Mouse (Mus musculus): Measurements from ENCODE around the gene Chpf2.

DNA sequence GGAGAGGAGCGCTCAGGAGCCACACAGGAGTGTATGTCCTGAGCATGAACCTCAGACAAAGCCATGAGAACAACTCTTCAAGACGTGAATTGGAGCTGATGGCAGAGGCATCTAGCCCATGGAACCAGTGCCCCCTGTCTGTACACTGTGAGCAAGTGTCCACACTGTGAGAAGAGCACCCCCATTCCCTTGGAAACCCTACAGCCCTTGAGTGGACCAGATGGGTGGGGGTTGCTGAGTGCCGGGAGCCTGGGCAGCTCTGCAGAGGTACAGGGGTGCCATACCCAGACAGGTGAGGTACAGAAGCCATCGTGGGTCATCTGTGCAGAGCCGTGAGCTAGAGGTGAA is 25.7 kb downstream of the Chpf2 start:
- TF ChIP-seq CTCF (IDR thresholded peaks at IDR 0.05; ENCODE audit: borderline replicate concordance, insufficient read depth, low read depth, low read length): no peak; the same call in 1 of the 2 replicates
- no peak for TF ChIP-seq POLR2A (IDR thresholded peaks at IDR 0.05; ENCODE audit: borderline replicate concordance, insufficient read depth, low read length)

Data from cerebellum, adult 2 months (tissue).